Mouse (Mus musculus): ENCODE data around the gene Pir.

The Pir gene

DNA sequence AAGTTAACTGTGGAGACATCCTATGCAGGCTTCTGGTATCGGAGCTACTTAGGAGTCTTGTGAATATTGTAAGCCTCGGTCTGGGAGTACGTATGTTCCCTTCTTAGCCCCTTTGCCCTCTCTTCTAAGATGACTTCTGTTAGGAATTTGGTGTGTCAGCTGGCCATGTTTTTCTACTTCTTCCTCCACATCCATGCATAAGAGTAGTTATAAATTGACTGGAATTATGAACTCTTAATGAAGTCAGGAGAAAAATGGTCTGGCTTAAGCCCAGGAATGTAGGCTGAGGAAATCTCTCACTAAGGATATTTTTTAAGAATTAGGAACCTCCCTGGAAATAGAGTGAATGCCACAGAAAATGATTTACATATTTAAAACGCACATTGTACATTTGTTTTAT is 69.4 kb downstream of the Pir start:
- no peak for DNase-seq (ENCODE audit: low spot score in 2 of 2)

DNA sequence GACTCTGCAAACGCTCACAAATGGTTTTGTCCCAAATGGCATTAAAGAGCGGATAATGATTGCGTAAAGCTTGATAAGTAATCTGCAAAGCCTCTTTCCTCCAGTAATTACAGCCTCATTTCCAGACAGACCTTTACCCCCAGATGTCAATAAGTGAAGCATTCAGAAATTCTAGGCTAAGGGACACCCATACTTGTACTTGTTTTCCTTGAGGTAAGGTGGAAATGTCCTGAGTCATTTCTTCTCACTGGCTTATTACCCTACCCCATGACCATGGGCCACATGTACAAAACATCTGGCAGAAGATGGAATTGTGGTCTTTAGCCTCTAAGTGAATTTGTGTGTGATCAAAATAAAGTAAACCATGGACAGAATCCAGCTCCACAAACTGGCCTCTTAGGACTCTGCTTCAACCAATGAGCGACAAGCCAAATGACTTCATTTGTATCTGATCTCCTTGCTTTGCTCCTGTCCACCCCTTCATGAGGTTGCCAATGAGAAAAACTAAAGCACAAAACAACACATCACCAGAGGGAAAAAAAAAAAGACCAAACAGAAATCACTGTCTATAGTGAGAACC is 76.3 kb downstream of the Pir start:
- DNase-seq (ENCODE audit: low spot score in 2 of 2), result no peak

DNA sequence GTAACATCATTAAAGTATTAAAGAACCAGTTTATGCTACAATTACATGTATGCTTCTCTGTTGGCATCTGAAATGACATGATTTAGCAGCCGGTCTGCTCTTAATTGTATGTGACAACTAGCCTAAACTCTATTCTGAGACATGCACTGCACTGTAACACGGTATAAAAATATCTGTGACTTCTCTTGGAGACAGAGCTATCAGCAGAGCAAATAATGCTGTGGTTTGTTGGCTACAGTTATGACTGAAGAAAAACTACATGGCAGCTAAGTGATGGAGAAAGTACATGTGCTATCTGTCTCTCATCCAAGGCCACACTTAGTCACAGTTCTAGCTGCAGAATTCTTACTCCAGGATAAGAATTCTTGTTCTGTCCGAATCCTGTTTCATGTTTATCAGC is 79.8 kb downstream of the Pir start:
- DNase-seq (ENCODE audit: low spot score in 2 of 2), result no peak

DNA sequence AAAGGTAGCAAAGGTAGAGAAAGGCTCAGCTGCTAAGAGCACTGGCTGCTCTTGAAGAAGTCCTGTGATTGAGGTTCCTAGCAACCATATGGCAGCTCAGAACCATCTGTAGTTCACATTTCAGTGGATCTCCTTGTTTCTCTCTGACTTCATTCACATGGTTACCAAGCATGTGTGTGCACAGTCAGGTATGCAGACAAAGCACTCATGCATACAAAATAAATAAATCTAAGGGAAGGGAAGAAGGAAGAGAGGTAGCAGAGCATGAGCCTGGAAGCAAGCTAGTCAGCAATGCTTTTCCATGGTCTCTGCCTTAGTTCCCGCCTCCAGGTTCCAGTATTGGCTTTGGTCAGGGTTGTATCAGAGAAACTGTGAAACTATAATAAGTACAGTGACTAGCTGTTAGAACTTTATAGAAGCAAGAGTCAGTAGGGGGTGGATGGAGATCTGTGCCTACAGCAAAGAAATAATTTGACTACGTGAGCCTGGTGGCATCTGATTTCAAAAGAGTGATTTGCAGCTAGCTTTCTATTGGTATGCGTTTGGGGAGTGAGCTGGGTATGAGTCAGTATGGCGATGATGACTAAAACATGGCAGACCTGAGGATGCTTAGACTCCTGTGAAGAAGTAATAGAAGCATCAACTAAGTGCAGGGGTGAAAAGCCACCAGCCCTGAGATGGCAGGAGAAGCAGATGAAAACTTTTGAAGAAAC is 96.1 kb downstream of the Pir start:
- no peak for DNase-seq (ENCODE audit: low spot score in 2 of 2)

DNA sequence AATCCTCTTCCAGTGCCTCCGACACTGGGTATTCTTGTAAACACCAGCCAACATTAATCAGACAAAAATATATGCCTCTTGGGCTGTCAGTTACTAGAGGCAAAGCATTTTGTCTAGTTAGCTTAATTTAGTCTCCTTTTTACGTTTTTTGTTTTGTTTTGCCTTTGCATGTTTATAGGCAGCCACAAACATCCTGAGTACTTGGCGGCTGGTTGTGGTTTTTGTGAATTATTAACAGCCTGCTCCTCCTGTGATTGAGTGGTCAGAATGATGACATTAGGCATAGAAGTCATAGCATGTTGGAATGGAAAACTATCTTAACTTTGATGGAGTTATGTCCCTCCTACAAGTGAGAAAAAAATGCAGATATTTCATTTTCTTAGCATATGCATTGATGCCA is 101.4 kb downstream of the Pir start:
- no peak for DNase-seq (ENCODE audit: low spot score in 2 of 2)

DNA sequence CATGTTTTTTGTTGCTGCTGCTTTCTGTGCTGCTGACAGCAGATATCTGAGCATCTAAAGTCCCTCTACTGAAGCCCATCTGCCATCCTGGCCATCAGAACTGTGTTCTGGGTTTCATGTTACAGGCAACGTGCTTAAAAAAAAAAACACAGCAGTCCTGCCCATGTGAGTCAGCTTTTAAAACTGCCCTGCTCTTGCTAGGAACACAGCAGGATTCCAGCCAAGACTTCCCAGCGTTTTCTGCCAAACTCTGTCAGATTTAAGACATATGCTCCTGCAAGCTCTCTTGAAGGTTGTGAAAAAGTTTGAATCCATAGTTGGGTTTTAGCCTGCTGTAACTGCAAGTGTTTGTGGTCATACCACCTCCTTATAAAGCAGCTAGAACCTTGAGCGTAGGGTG is 103.9 kb downstream of the Pir start, which contains the start of gene Vegfd:
Gene Vegfd (plus strand): TSS at position 298 of the 400 bp plus-strand sequence.
- DNase-seq (ENCODE audit: low spot score in 2 of 2), result peak in 1 of 2 experiments; percentile 66

DNA sequence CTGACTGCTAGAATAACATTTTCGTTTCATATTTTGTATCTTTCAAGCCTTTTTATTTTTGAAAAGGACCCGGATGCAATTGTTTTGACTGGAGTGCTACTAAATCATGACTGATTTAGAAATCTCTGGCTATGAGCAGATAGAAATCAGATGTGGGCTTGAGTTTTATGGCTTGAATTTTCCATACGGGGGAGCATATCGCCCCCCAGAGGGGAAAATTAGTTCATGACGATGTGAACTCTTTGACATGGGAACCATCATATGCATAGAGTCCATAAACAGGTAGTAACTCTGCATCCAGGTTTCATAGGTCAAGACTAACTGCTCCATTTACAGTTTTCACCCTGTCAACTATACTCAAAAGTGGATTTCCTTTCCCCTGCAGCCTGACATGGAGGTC is 105.4 kb downstream of the Pir start:
- DNase-seq (ENCODE audit: low spot score in 2 of 2), result no peak

DNA sequence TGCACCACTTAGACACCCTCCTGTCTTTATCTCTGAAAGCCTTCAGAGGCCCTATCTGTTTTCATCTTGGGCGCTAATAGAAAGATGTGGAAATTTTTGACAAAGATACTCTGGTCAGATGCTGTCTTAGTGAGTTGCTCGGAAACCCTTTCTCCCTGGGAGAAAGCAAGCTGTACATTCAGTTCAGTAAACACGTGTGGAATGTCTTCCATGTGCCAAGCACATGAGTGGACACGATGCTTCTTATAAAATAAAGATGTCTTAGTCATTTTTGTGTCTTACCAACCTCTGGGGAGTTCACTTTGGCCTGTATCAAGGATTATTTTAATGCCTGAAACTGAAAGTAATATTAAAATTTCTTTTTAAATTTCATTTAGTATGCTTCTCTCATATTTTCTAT is 110.5 kb downstream of the Pir start:
- no peak for DNase-seq (ENCODE audit: low spot score in 2 of 2)

DNA sequence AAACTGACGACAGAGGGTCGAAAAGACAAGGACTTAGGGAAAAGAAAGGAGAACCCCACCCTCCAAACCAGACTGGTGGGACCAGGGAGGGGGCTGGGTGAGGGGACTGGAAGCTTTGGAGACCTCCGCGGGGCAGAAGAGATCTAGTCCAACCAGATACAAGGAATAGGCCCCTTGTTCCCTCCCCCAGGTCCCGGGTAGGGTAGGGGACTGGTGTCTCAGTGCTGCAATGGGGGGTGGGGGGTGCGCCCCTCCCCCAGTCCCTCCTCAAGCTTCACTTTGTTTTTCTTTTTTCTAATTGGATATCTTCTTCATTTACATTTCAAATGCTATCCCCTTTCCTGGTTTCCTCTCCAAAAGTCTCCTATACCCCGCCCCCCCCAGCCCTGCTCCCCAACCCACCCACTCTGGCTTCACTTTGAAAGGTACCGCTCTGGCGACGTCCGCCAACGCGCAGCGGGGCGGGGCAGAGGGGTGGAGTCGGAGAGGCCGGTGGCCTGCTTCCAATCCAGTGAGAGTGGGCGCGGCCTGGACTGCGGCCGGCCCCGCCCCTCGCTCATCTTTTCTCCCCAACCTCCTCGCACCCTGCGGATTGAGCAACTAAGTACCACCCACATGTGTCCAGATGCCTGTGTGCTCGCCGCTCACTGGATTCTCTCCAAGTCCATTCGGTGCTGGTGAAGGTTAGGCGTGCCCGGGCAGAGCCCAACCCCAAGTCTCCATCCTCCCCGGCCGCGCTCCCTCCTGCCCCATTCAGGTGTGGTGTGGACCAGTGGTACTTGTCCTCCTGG is 112.6 kb downstream of the Pir start:
- peak; percentile 66 to 82 for DNase-seq (ENCODE audit: low spot score in 2 of 2)

DNA sequence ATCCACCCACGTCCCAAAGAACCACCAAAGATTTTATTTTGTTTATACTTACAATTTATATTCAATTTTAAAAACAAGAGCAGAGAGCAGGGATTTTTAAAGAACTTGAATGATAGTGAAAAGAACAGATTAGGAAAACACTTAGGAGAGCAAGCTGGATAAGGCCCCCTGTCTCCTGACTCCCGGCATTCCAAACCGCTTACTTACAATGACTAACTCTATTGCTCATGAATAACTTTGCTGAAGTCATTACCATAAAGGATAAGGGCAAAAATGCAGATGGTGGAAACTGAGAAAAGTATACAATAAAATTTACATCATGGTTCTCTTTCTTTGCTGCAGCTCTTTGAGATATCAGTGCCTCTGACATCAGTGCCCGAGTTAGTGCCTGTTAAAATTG is 124.9 kb downstream of the Pir start:
- no peak for DNase-seq (ENCODE audit: low spot score in 2 of 2)

DNA sequence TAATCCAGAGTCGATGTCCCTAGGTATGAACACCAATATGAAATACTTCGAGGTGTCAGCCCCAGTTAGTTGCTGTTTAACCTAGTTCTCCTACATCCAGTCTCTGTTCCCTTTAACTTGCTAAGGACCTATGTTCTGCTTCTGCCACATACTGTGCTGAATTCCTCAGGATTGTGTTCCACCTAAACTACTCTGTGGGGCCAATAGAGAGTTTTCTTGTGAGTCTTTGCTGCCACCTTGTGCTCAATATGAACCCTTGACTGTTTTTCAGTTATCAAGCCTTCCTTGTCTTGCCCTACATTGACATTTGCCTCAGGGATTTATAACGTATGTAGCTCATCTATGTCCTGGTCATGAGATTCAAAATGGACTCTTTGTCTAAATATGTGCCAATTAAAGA is 129.3 kb downstream of the Pir start:
- DNase-seq (ENCODE audit: low spot score in 2 of 2), result no peak

DNA sequence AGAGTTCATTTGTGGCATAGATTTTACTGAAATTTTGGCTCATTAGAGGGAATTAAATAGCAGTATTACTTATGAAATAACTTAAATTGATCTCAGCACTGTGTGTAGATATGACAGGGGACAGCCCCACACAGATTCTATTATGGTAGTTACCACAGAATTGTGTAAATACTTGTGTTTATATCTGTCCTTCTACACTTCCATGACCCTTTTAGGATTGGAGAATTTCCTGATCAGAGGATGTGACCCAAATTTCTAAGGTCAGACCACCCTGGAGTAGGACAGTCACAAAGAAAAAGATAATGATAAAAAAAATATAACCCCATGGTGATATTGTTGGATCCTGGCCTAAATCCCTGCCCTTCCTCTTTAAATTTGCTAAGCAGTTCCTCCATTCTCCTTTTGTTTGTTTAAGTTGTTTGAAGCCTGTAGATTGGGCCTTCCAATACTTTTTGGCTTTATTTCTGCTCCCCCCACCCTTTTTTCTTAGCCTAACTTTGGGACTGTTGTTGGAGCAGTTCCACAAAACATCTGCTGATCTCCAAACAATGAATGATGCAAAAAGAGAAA is 136.0 kb downstream of the Pir start:
- no peak for DNase-seq (ENCODE audit: low spot score in 2 of 2)

DNA sequence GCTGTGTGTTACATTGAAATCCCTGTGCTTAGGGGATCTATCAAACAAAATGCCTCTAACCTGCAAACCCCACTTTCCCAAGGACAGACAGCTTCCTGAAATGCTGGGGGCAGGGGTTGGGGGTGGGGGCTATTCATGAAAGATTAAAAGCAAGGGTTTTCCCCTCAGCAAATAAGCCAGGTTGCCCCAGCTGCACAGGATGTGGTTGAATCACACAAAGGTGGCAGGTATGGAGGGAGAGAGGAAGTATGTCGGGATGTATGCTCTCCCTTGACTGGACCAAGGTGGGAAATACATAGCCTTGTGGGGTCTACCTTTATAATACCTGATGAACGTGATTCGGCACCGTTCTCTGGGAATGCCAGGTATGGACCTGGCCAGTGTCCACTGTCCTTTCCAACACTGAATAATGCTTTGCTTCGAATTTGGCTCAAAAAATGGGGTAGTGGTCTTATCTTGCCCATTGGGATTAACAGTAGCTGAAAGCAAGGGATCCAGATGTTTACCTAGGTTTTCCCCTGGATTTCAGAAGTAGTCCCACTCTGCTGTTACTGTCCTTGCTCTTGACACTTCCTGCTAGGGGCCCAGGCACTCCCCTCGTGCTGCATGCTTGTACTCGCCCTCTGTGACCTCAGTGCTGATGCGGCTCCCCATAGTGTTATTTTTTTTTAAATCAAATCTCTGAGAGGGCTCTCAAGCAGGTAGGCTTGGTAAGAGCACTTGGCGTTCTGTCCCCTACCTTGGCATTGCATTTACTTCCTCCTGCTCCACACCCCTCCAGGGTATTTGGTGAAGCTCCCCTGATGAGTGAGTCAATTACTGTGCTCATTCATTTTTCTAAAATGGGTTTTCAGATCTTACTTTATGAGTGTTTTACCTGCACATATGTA is 137.2 kb downstream of the Pir start:
- no peak for DNase-seq (ENCODE audit: low spot score in 2 of 2)

DNA sequence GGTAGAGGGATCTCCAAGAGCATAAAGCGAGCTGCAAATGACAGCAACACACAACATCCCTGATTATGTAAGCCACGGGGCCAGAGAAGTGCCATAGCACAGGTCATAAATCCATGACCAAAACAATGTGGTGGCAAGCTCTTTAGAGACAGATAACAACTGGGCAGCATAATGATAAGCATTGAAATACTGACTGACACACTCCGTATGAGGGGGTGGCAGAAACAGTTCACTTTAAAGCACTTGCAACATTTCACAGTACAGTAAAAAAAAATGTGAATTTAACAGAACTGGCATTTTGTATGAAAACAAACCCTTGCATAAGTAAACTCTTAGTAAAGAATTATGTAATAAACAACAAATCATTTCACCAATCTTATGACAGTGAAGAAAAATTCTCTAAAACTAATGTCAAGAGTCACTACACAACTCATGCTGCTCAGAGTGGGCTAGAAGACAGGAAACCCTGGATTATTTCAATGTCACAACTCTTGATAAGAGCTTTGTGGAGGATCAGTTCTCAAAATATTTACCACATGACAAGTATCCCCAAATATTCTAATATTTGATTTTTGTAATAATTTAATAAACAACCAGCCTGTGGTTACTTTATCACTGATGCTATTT is 139.2 kb downstream of the Pir start:
- no peak for DNase-seq (ENCODE audit: low spot score in 2 of 2)

DNA sequence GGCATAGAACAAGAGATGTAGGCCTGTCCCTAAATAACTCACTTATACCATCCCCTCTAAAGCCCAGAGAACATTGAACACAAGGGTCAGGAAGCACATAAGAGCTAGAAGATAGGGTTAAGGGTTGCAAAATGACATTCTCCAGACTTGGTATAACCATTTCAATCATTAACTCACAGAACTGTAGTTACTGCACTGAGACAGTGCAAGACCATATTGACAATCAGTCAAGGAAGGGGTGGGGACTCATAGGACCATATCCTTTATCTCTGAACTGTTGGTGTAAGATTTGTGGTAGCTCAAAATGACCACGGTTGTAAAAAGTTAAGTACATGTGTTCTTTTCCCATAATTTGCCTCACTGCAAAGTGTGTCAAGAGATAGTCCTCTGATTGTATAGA is 141.4 kb downstream of the Pir start:
- DNase-seq (ENCODE audit: low spot score in 2 of 2), result no peak

DNA sequence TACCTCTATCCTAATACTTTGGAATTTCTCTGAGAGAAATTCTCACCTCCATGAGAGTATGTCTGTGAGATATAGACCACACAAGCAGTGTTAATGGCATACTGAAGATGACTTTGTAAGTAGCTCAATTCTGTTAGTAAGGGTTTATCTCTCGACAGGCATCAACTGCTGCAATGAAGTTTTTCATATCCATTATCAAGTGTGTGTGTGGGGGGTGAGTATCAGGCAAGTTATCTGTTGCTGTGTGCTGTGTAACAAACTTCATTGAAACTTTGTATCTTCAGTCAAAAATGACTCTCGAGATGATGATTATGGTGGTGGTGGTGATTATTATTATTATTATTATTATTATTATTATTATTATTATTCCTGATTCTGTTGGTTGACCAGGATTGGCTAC is 147.6 kb downstream of the Pir start:
- no peak for DNase-seq (ENCODE audit: low spot score in 2 of 2)

DNA sequence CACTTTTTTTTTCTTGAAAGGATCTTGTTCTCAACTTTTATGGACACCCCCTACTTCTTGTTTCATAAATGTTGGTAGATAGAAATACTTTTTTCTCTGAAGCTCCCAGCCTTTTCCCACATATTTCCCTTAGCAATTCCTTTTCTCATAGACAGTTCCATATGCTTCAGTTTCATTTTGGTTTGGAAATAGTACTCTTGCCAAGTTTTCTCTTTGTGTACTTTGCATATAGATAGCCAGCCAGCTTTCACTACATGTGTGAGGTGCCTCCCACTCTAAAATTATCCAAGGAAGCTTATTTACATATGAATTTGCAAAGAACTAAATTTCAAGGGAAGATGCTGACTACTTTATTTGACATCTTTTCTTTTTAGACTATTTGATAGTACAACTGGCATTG is 148.8 kb downstream of the Pir start:
- DNase-seq (ENCODE audit: low spot score in 2 of 2), result no peak

DNA sequence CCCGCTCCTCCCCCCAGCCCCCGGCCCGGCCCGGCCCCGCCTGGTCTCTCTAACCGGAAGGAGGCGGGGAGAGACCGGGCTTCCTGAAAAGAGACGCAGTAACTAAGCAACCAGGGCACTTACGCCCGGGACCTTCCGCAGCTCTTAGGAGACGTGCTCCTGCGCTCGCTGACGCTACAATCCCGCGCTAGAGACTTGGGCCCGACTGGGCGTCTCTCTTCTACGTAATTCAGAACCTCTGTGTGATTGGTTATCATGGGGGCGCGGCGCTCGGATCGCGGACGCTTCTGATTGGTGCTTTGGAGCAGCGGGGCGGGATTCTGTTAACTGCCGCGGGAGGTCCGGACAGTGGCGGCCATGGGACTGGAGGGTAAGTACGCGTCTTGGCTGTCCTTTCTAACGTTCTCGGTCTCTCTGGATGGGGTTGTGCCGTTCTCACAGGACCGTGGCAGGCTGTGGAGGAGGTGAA is 150.3 kb downstream of the Pir start, which contains the start of gene Piga:
Gene Piga (plus strand): TSS at position 317 of the 469 bp plus-strand sequence.
- peak; percentile 77 to 90 for DNase-seq (ENCODE audit: low spot score in 2 of 2)

DNA sequence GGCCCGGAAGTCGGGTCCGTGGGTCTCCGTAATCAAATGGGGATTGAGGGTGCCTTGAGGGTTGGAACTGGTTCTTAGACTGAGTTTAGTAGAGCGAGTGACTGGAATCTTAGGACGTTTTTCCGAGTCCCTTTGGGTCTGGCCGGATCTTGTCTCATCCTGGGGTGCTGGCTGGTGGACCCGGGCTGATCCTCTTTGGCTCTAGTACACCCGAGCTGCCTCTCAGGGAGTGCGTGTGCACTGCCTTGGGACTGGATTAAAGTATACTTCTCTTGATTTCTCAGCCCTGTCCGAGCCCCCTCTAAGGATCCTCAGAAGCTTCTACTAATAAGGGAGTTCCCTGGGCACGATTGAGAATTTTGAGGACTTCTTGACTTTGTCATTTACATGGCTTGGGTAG is 150.8 kb downstream of the Pir start:
- DNase-seq (ENCODE audit: low spot score in 2 of 2), result no peak

DNA sequence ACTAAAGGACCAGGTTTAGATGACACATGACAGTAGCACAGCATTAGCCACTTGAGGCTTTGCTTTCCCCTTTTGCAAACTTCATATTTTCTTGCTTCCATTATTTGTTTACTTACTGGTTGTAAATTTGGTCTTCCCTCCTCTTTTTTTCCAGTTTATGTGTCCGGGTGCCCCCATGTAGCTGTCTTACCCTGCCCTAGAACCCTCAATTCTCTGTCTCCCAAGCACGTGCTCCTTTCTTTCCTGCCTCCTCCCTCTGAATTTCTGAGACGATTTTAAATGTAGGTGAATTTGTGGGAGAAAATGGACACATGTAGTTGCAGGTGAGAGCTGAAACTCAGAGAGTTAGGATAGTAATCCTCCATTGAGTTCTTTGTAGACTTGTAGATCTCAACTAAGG is 151.3 kb downstream of the Pir start:
- no peak for DNase-seq (ENCODE audit: low spot score in 2 of 2)

Measured in urinary bladder, postnatal 36 days (tissue).